Mouse (Mus musculus): Measurements from ENCODE around the gene Kbtbd2.

Gene Kbtbd2

GRCm38 (mm10) chr6:56797311-56798151, at the start of gene Kbtbd2:
Gene Kbtbd2, minus strand, starts transcription at chr6:56797813.
- DNase-seq (ENCODE audit: low spot score in 2 of 2): peak; percentile 81 to 93

GRCm38 (mm10) chr6:56844365-56844764, 46.8 kb upstream of the Kbtbd2 start:
- no peak for DNase-seq (ENCODE audit: low spot score in 2 of 2)

- no peak for DNase-seq (ENCODE audit: low spot score in 2 of 2)
Observed at GRCm38 (mm10) chr6:56843229-56843628, 45.6 kb upstream of the Kbtbd2 start.

- DNase-seq (ENCODE audit: low spot score in 2 of 2): no peak
Observed at GRCm38 (mm10) chr6:56837621-56838020, 40.0 kb upstream of the Kbtbd2 start.

- no peak for DNase-seq (ENCODE audit: low spot score in 2 of 2)
Observed at GRCm38 (mm10) chr6:56837166-56837565, 39.6 kb upstream of the Kbtbd2 start.

- DNase-seq (ENCODE audit: low spot score in 2 of 2): no peak
Observed at GRCm38 (mm10) chr6:56835532-56835931, 37.9 kb upstream of the Kbtbd2 start.

- DNase-seq (ENCODE audit: low spot score in 2 of 2): no peak
Observed at GRCm38 (mm10) chr6:56834769-56835168, 37.2 kb upstream of the Kbtbd2 start.

- no peak for DNase-seq (ENCODE audit: low spot score in 2 of 2)
Observed at GRCm38 (mm10) chr6:56832830-56833229, 35.2 kb upstream of the Kbtbd2 start.

GRCm38 (mm10) chr6:56832407-56832796, 34.8 kb upstream of the Kbtbd2 start:
- DNase-seq (ENCODE audit: low spot score in 2 of 2): no peak

- DNase-seq (ENCODE audit: low spot score in 2 of 2): peak; percentile 39 to 49
Observed at GRCm38 (mm10) chr6:56831697-56832406, 34.2 kb upstream of the Kbtbd2 start, which contains the start of gene Fkbp9. Gene Fkbp9, plus strand, starts transcription at chr6:56832059.

- no peak for DNase-seq (ENCODE audit: low spot score in 2 of 2)
Observed at GRCm38 (mm10) chr6:56825657-56826056, 28.0 kb upstream of the Kbtbd2 start.

GRCm38 (mm10) chr6:56819124-56819487, 21.5 kb upstream of the Kbtbd2 start:
- DNase-seq (ENCODE audit: low spot score in 2 of 2): no peak

- no peak for DNase-seq (ENCODE audit: low spot score in 2 of 2)
Observed at GRCm38 (mm10) chr6:56818436-56819123, 21.0 kb upstream of the Kbtbd2 start.

GRCm38 (mm10) chr6:56813332-56813731, 15.7 kb upstream of the Kbtbd2 start:
- no peak for DNase-seq (ENCODE audit: low spot score in 2 of 2)

- peak in 1 of 2 experiments; percentile 24 for DNase-seq (ENCODE audit: low spot score in 2 of 2)
Observed at GRCm38 (mm10) chr6:56808656-56809055, 11.0 kb upstream of the Kbtbd2 start.

GRCm38 (mm10) chr6:56806195-56806594, 8.6 kb upstream of the Kbtbd2 start:
- no peak for DNase-seq (ENCODE audit: low spot score in 2 of 2)

- DNase-seq (ENCODE audit: low spot score in 2 of 2): no peak
Observed at GRCm38 (mm10) chr6:56805026-56805425, 7.4 kb upstream of the Kbtbd2 start.

- DNase-seq (ENCODE audit: low spot score in 2 of 2): no peak
Observed at GRCm38 (mm10) chr6:56798152-56798465, 496 bp upstream of the Kbtbd2 start.

- no peak for DNase-seq (ENCODE audit: low spot score in 2 of 2)
Observed at GRCm38 (mm10) chr6:56796668-56797141, 908 bp downstream of the Kbtbd2 start.

GRCm38 (mm10) chr6:56796232-56796631, 1.4 kb downstream of the Kbtbd2 start:
- no peak for DNase-seq (ENCODE audit: low spot score in 2 of 2)

GRCm38 (mm10) chr6:56794834-56795233, 2.8 kb downstream of the Kbtbd2 start:
- no peak for DNase-seq (ENCODE audit: low spot score in 2 of 2)

GRCm38 (mm10) chr6:56789336-56789735, 8.3 kb downstream of the Kbtbd2 start:
- DNase-seq (ENCODE audit: low spot score in 2 of 2): no peak

Data from cerebellum, postnatal 4 days (tissue).